Mouse (Mus musculus) cortical plate, adult 2 months (tissue): ENCODE measurements around the gene Alyref2.
"Not testable (repeated sequence)": the region's sequence is repeated elsewhere in the genome, so short reads cannot be mapped to it uniquely, and the experiment has no call there.

ENCODE experiments used
- CTCF ChIP-seq: fragments of 200-500 bp; IDR thresholded peaks from 2 replicates; pipeline ENCODE4 v1.5.1; 2011; ENCODE audit warnings: mild to moderate bottlenecking, control low read depth, low read length; ENCODE audit not compliant: insufficient read depth; ENCODE audit errors: extremely low read depth
- POLR2A ChIP-seq: fragments of 200-500 bp; IDR thresholded peaks from 2 replicates; pipeline ENCODE4 v1.6.1; 2011; ENCODE audit warnings: mild to moderate bottlenecking, low read length, control low read depth; ENCODE audit not compliant: insufficient read depth; ENCODE audit errors: extremely low read depth

- TF ChIP-seq CTCF, POLR2A: not testable (repeated sequence)
These were observed 31.3 kb upstream of the Alyref2 start for GRCm38 (mm10) chr1:171471941-171472340.
